ENCODE assay signal across 15 mouse cellular contexts in genomic region chr4:83272917-83273615, GRCm38 (mm10). TPM values are rescaled to one million over a fixed set of nuclear protein-coding genes. Genes with fewer than 3 reads are reported as not detected.
DNase-seq lines count a peak whose midpoint lies in the region; ATAC-seq and TF ChIP-seq lines count a peak whose summit lies in the region.
"Had no signal": no experiment of that assay in that cellular context is flagged by ENCODE, and none has a peak within 500 bp of the region (broad histone marks: within the 10 kb centered on the region; RNA-seq: fewer than 3 reads in every experiment).

No protein-coding gene starts in this region.

- no peak overlapping the region for H3K9ac ChIP-seq in stomach, embryonic 15.5 days
- no peak overlapping the region for H3K9ac ChIP-seq in stomach, postnatal 0 days (ENCODE audit: low read length)
- H3K9ac ChIP-seq in liver, embryonic 14.5 days (replicated peaks), result peak overlapping the region; percentile 5; the same call in 1 of the 2 replicates
- H3K9ac ChIP-seq: hindbrain, embryonic 14.5 days; limb, embryonic 13.5 days had no signal

- H3K36me3 ChIP-seq in erythroblast, embryonic 14.5 days (ENCODE audit: control insufficient read depth), result no peaks in the 10 kb centered on the region
- no peaks in the 10 kb centered on the region for H3K36me3 ChIP-seq in stomach, embryonic 15.5 days
- no peaks in the 10 kb centered on the region for H3K36me3 ChIP-seq in stomach, postnatal 0 days (ENCODE audit: control insufficient read depth, insufficient read depth, low read length)
- H3K36me3 ChIP-seq in liver, embryonic 14.5 days (replicated peaks; ENCODE audit: control insufficient read depth, insufficient read depth, low read depth), result no peaks in the 10 kb centered on the region
- H3K36me3 ChIP-seq: limb, embryonic 13.5 days had no signal

- peaks cover 15% of the 10 kb centered on the region for H3K4me1 ChIP-seq in erythroblast, embryonic 14.5 days (ENCODE audit: control insufficient read depth)
- no peaks in the 10 kb centered on the region for H3K4me1 ChIP-seq in stomach, embryonic 15.5 days
- no peaks in the 10 kb centered on the region for H3K4me1 ChIP-seq in stomach, postnatal 0 days (replicated peaks; ENCODE audit: control insufficient read depth, insufficient read depth)
- peaks cover 0 to 14% of the 10 kb centered on the region in 2 experiments; a peak in 2 of 4 replicates for H3K4me1 ChIP-seq in liver, embryonic 14.5 days (replicated peaks; ENCODE audit: control insufficient read depth in 2 of 2, insufficient read depth in 2 of 2, low read length in 1 of 2)

- WGBS in stomach, embryonic 15.5 days, result 73% methylated on average over 9 of the region's 9 CpGs
- WGBS in stomach, postnatal 0 days, result 80% methylated on average over 9 of the region's 9 CpGs
- WGBS in liver, embryonic 14.5 days (ENCODE audit: insufficient replicate concordance), result 19% methylated on average over 9 of the region's 9 CpGs

- 0 out of 2 replicates have a peak overlapping the region, but pooled peaks have one; percentile 1 for H3K4me2 ChIP-seq in stomach, embryonic 15.5 days
- H3K4me2 ChIP-seq in stomach, postnatal 0 days (replicated peaks; ENCODE audit: low read depth), result no peak overlapping the region
- peak overlapping the region; percentile 64 for H3K4me2 ChIP-seq in liver, embryonic 14.5 days (ENCODE audit: low read depth)
- H3K4me2 ChIP-seq: hindbrain, embryonic 14.5 days; limb, embryonic 13.5 days had no signal

- no peak for ATAC-seq in erythroblast, adult 5-6 weeks (replicated peaks; ENCODE audit: low FRiP score, poor library complexity, severe bottlenecking)
- no peak for ATAC-seq in stomach, embryonic 15.5 days (ENCODE audit: insufficient read depth, low FRiP score, low read depth)
- no peak for ATAC-seq in stomach, postnatal 0 days (ENCODE audit: low FRiP score, low TSS enrichment)
- ATAC-seq in liver, embryonic 14.5 days (ENCODE audit: insufficient read depth), result peak; percentile 50; the same call in 1 of the 2 replicates
- 0 out of 2 replicates have a peak, but pooled peaks have one; percentile 7 for ATAC-seq in monocyte, adult 5-6 weeks (replicated peaks; ENCODE audit: insufficient number of reproducible peaks, low FRiP score, low TSS enrichment, poor library complexity, severe bottlenecking)
- ATAC-seq: intestine, embryonic 16.5 days had no signal

- DNase-seq in stomach, postnatal 0 days (ENCODE audit: low spot score), result no peak
- no peak for DNase-seq in liver, embryonic 14.5 days (ENCODE audit: low read depth in 3 of 3, low spot score in 3 of 3)
- DNase-seq in right cerebral cortex, postnatal 10 days (ENCODE audit: low spot score in 2 of 2), result no peak
- no peak for DNase-seq in adrenal gland, postnatal 14 days
- DNase-seq: cerebellum, adult 9-11 months; midbrain, embryonic 14.5 days; right cerebral cortex, postnatal 25 days had no signal

- H3K27ac ChIP-seq in stomach, embryonic 15.5 days, result no peak overlapping the region
- no peak overlapping the region for H3K27ac ChIP-seq in stomach, postnatal 0 days (replicated peaks)
- no peak overlapping the region for H3K27ac ChIP-seq in liver, embryonic 14.5 days
- H3K27ac ChIP-seq: hindbrain, embryonic 14.5 days; kidney, postnatal 0 days; limb, embryonic 13.5 days had no signal

- TF ChIP-seq EP300 in stomach, postnatal 0 days (optimal IDR thresholded peaks at IDR 0.05), result no peak
- TF ChIP-seq EP300 in liver, embryonic 14.5 days (IDR thresholded peaks at IDR 0.05; ENCODE audit: low read depth), result no peak

- no peak for TF ChIP-seq CTCF in stomach, postnatal 0 days (IDR thresholded peaks at IDR 0.05; ENCODE audit: low read depth)
- no peak for TF ChIP-seq CTCF in liver, embryonic 14.5 days (IDR thresholded peaks at IDR 0.05; ENCODE audit: low read depth)

- H3K9me3 ChIP-seq in erythroblast, embryonic 14.5 days (ENCODE audit: control insufficient read depth, low read length), result no peaks in the 10 kb centered on the region
- H3K9me3 ChIP-seq in stomach, embryonic 15.5 days, result no peaks in the 10 kb centered on the region
- H3K9me3 ChIP-seq in stomach, postnatal 0 days (ENCODE audit: control insufficient read depth, low read length), result no peaks in the 10 kb centered on the region
- H3K9me3 ChIP-seq in liver, embryonic 14.5 days (ENCODE audit: control insufficient read depth, low read length), result no peaks in the 10 kb centered on the region
- H3K9me3 ChIP-seq: limb, embryonic 13.5 days had no signal

- no peaks in the 10 kb centered on the region for H3K27me3 ChIP-seq in erythroblast, embryonic 14.5 days (ENCODE audit: control insufficient read depth)
- no peaks in the 10 kb centered on the region for H3K27me3 ChIP-seq in stomach, embryonic 15.5 days (replicated peaks)
- no peaks in the 10 kb centered on the region for H3K27me3 ChIP-seq in stomach, postnatal 0 days (ENCODE audit: control insufficient read depth, insufficient read depth, low read length)
- H3K27me3 ChIP-seq in liver, embryonic 14.5 days (ENCODE audit: control insufficient read depth, insufficient read depth, low read length), result no peaks in the 10 kb centered on the region
- H3K27me3 ChIP-seq: limb, embryonic 13.5 days had no signal

- peak overlapping the region; percentile 42 for H3K4me3 ChIP-seq in erythroblast, embryonic 14.5 days (replicated peaks)
- no peak overlapping the region for H3K4me3 ChIP-seq in stomach, embryonic 15.5 days (replicated peaks)
- H3K4me3 ChIP-seq in stomach, postnatal 0 days (ENCODE audit: low read depth, low read length), result no peak overlapping the region
- peak overlapping the region in 1 of 2 experiments; percentile 37; a peak in 2 of 4 replicates for H3K4me3 ChIP-seq in liver, embryonic 14.5 days (ENCODE audit: insufficient read depth in 1 of 2, low read depth in 2 of 2, low read length in 2 of 2)
- H3K4me3 ChIP-seq: limb, embryonic 13.5 days had no signal

RNA-seq across cellular contexts. Expression of gene Ttc39b, which starts 51.0 kb away (rescaled TPM):
- under 0.01 TPM in 1 of 2 replicates, not detected in the other for polyA plus RNA-seq in erythroblast, embryonic 14.5 days (2012)
- total RNA-seq in erythroblast, adult 5-6 weeks (2015; ENCODE audit: low replicate concordance), result 0.19 and 2.1 TPM in 2 replicates
- total RNA-seq in erythroblast, adult 5-6 weeks (2017; ENCODE audit: low replicate concordance), result 0.56 and 4.9 TPM in 2 replicates
- 2.2 and 3.3 TPM in 2 replicates for polyA plus RNA-seq in stomach, embryonic 15.5 days (2015; fragmentation: Nextera tagmentation; extraction: Ambion mirVana)
- polyA plus RNA-seq in stomach, postnatal 0 days (2015; fragmentation: Nextera tagmentation; extraction: Ambion mirVana), result 14.0 and 15.7 TPM in 2 replicates
- 0.37 and 0.60 TPM in 2 replicates for polyA plus RNA-seq in liver, embryonic 14.5 days (2012; rRNA removed)
- 2.1 and 2.9 TPM in 2 replicates for polyA plus RNA-seq in liver, embryonic 14.5 days (2014; fragmentation: Nextera tagmentation; extraction: Ambion mirVana)
- total RNA-seq in monocyte, adult 5-6 weeks (2017), result 21.4 to 51.4 TPM (median 30.0 TPM) in 3 replicates
- 18.7 and 19.1 TPM in 2 replicates for total RNA-seq in adrenal gland, postnatal 14 days (2021)

Comparison
In these comparisons a context has a peak if more than half of its experiments do, and no peak if none do; other contexts are left out.
1. ATAC-seq: peak in liver, embryonic 14.5 days (single experiment) and monocyte, adult 5-6 weeks (single experiment); none in erythroblast, adult 5-6 weeks (single experiment), stomach, embryonic 15.5 days (single experiment) and stomach, postnatal 0 days (single experiment).